Mouse (Mus musculus): ENCODE data around the gene Pyroxd2.
"Not testable (repeated sequence)": the region's sequence is repeated elsewhere in the genome, so short reads cannot be mapped to it uniquely, and the experiment has no call there.

Pyroxd2 gene

DNA sequence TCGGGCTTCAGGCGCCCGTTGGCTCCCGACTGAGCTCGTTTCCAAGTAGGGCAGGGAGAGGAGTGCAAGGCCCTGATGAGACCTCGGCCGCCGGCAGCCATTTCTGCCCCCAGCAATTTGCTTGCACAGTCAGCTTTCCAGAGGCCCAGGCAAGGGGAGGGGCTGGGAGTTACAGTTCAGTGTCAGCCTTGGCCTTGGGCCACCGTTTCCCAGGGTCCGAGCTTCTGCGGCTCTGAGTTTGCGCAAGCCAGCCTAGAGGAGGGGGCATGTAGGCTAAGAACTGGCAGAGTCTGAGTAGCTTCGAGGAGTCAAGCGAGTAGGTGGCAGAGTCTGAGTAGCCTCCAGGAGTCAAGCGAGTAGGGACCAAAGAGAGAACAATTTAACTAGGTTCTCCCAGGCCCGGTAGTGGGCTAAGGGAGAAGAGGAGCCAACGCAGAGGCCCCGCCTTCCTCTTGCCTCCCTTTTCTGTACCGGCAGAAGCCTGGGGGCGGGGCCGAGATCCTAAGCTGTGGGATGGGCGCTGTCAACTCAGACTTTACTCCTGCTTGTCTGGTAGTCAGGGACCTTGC, at the start of gene Pyroxd2:
Gene Pyroxd2 (minus strand): TSS at position 413 of the 569 bp plus-strand sequence.
- peak; percentile 93 for DNase-seq (ENCODE audit: low spot score)

DNA sequence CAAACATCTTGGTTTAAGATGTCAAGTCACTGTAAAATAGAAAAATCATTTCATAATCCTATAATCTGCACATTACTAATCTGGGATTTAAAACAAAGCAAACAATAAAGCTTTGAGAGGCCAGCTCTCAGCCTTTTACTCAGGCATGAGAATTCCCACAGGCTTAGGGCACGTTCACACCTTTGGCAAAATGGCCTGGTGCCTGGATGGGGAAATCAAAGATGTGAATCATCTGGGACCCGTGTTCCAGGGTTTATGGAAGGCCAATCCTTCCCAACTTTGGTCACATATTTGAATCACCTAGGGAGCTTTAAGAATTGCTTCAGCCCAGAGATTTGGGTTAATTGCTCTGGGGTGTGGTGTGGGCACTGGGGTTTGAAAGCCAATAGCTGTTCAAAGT, 45.3 kb upstream of the Pyroxd2 start:
- peak; percentile 27 for DNase-seq (ENCODE audit: low spot score)

DNA sequence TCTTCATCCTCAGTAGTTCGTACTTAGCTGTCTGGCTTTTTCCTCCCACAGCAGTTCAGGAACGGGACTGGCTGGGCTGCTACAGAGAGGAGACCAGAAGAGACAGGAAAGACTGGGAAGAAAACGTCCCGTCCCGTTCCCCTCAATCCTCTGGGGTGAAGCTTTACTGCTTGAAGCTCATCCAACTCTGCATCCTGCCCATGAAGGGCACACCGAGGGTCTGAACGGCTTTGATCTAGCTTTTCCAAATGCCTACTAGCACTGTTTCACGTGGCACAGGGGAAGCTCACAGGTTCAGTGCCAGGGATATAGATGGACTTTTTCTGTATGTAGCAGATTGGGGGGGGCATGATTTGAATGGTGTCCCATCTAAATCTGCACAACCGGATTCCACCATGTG, 43.2 kb upstream of the Pyroxd2 start:
- peak; percentile 40 for DNase-seq (ENCODE audit: low spot score)

DNA sequence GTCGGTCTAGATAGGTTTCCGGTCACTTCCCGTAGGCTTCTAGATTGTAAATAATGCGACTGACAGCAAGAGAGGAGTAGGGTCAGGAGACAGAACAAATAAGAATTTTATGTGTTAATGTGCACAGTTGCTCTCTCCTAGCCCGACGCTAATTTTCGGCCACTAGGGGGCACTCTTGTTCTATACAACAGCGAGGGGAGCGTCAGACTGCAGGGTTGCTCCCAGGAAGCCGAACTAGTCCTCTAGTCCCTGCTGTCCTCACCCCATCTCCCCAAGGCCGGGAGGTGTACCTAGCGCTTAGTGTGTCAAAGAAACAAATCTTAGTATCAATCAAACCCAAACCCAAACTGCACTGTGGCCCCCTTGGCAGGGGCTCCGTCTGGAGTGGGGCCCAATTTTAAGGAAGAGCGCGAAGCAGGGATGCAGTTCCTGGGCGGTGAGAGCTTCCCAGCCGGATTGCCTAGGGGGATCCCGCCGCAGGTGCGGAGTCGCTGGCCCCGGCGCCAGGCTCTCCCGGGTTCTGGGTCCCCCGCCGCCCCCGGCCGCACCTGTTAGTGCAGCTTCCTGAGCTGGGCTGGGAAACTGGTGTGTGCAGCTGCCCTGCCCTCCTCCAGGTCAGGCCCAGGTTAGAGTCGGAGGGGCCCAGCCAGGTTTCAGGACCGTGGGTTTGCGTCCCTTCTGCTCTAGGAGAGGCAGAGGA, 42.5 kb upstream of the Pyroxd2 start:
- peak; percentile 95 for DNase-seq (ENCODE audit: low spot score)

DNA sequence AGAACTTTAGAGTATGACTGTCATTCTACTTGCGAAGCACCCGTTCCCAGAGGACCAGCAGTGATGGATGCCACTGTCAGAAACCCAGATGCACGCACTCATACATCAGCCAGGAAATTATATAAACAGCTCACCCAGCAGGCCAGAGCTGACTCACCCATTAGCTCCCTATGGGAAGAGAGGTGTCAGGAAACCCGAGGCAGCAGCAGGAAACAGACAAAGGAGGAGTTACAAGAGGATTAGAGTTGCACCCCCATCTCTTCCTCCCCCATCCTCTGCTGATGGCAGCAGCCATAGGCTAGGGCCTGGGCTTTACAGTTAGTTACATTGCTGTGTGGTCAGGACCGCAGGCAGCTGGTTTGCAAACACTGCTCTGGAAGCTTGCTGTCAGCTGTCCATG, 35.7 kb upstream of the Pyroxd2 start:
- DNase-seq (ENCODE audit: low spot score), result no peak

DNA sequence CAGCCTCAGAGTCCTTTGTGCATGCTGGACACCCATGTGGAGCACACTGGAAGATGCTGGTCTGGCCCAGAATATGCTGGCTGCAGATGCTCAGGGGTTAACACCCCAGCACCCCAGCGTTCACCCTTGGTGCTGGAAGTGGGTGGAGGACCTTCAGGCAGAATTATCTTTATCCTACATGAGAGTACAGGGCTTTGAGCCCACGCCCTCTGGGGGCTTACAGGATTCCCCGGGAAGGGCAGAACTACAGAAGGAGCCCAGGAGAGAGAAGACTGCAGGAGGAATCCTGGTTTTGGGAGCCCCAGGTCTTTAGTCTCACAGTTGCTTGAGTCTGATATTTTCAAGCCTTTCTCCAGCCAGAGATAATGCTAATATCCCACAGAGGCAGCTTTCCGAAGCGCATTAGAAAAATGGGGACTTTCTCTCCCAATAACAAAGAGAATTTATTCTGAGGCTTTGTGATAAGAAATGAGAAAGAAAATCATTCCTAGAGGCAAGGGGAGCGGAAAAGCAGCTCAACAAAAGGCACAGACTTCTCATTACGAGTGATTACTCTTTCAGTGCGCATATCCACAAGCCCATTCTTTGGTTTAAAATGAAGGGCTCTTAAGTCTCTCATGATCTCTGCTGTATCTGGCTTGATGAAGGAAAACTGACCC, 33.1 kb upstream of the Pyroxd2 start:
- DNase-seq (ENCODE audit: low spot score), result no peak

DNA sequence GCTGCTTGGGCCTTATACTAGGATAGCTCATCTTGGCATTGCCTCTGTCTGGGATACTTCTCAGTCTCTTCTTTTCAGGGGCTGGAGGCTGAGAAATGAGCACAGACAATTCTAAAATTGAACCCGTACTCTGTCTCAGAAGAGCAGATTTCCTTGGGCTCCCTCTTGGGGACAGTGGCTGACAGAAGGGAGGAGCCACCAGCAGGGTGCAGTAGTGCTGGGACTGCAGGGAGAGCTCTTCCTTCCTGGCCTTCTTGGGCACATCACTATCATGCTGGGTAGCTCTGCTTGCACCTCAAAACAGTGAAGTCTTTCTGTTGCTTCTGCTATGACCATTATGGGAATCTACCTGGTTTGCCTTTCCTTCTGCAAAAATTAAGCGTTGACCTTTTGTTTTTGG, 32.6 kb upstream of the Pyroxd2 start:
- no peak for DNase-seq (ENCODE audit: low spot score)

DNA sequence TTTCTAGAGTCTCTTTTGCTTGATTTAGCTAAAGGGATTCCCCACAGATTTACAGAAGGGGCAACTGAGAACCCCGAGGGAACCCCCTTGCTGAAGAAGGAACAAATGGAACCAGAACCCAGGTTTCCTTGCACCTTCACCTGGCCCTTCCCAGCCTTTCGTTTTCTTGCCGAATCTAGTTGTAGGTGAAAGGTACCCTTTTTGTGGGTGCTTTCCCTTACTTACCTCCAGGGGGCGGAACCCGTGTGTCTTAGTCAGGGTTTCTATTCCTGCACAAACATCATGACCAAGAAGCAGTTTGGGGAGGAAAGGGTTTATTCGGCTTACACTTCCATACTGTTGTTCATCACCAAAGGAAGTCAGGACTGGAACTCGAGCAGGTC, 27.6 kb upstream of the Pyroxd2 start:
- not testable (repeated sequence) for DNase-seq (ENCODE audit: low spot score)

DNA sequence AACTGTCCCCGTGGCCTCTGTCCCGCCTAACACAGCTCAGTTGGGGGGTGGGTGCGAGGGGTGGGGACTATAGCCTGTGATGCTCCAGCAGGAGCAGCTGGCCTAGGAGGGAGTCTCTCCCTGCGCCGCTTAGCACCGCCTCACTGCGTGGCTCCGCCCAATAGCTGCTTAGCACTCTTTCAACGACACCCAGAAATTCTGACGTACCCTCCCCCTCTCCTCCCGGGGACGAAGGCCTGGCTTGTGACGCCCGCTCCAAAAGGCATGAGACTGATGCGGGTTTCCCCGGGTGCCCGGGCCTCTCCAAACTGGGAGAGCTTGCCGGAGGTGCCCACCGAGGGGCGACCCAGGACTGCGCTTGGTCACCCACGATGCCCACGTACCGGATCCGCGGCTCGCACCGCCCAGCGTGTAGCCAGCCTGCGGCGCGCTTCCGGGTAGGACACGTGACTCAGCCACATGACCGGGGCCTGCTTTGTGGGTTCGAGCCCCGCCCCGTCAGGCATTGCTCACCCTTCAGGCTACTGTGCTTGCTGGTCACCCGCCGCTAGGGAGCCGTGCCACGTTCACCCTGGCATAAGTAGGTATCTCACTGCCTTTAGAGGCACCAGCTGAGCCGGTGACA, 27.1 kb upstream of the Pyroxd2 start, which contains the start of gene Hps1:
Gene Hps1 (minus strand): TSS at position 448 of the 625 bp plus-strand sequence.
- peak; percentile 89 for DNase-seq (ENCODE audit: low spot score)

DNA sequence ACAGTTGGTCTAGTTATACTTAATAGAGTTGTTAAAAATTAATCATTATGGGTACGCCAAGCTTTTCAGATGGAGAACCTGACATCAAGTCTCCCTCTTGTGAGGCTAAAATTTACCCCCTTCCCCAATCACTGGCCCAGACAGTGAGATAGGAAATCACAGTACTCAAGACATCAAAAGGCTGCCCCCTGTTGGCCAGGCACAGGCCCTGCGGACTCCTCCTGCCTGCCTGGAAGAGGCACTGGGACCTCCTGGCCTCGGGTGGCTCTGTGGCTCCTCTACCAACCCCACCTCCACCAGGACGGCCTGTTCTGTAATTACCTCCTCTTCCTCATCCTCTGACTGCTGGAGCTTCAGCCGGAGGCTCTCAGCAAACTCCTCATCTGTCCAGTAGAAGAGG, 25.2 kb upstream of the Pyroxd2 start:
- DNase-seq (ENCODE audit: low spot score), result peak; percentile 72

DNA sequence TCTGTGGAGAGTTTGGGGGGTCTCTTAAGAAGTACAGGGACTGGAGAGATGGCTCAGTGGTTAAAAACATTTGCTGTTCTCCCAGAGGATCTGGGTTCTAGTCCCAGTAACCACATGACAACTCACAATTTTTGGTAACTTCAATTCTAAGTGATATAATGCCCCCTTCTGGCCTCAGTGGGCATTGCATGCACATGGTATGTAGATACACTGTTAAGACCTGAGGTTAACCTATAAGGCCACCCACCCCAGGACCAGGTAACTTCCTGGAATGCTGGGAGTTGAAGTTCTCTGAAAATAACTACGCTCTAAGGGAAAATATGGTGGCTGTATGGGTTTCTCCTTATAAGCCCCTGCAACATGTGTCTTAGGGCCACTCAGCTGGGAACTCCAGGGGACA, 24.2 kb upstream of the Pyroxd2 start:
- peak; percentile 58 for DNase-seq (ENCODE audit: low spot score)

DNA sequence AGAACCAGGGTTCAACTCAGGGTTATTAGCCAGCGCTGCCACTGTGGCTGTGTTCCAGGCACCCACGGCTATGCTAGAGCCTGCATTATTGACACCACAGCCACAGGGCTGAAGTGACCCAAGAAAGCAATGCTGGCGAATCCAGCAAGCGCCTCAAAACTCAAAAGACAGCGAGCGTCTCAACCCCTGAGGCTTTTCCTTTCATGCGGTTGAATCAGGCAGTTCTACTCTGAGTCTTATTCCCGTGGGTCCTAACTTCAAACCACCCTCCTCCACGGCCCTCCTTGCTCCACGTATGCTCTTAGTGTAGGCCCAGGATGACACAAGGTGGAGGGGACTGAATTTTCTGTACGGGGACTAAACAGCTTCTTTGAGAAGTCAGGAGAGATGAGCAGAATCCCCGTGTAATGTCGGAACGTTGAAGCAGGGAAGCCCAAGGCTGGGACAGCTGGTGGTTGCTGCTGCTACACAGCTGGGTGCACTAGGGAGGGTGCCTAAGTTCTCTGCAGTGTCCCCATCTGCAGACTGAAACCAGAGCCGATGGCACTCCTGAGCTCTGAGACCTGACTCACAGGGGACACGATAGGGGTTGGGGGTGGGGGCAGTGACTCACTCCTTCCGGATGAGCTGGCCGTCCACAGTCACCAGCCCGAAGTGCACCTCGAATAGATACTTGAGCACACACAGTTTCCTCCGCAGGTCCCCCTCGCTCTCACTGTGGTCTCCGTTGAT, 17.7 kb upstream of the Pyroxd2 start:
- no peak for DNase-seq (ENCODE audit: low spot score)

DNA sequence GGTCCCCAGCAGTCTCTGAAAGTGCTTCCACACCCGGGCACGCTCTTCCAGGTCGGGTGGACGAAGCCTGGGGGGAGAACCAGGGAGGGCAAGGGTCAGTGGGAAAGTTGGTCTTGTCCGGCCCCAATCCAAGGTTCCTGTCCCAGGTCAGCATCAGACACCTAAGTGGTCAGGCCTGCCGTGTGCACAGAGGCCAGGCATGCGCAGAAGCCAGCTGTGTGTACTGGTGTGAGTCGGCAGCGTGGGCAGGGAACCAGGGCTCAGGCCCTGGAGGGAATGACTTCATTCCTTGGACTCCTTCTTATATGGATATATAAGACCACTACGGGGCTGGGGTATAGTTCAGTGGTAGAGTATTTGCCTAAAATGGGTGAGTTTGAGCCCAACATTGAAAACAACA, 17.1 kb upstream of the Pyroxd2 start:
- no peak for DNase-seq (ENCODE audit: low spot score)

DNA sequence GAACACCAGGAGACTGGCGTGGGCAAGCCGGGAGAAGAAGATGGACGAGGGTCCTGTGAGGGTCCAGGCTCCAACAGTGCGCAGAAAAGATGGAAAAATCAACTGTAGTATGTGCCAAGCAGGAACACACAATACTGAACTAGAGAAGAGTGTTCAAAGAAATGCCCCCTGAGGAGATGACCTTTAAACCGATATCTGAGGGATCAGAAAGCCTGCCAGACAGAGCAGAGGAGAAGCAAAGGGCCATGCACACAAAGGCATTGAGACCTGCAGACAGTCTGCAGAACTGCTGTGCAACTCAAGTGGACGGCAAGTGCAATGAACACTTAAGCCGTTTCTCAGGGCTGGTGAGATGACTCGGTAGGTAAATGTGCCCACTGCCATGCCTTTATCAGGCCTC, 14.8 kb upstream of the Pyroxd2 start:
- DNase-seq (ENCODE audit: low spot score), result no peak

DNA sequence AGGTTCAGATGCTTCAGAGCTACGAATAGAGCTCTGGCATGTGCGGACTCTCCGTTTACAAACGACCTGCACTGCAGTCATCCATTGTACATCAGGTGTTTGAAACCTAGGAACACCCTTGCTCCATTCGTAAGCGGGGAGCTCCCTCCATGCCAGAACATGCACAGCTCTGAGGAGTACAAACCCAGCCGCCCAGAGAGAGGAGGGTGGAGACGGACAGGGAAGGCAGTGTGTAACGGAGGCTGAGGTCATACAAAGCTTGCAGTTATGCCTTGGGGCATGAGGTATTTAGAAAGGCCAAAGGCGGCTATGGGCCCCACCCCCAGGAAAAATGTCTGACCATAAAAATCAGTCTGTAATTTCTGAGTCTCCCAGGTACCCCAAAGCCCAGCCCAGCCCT, 11.8 kb upstream of the Pyroxd2 start:
- DNase-seq (ENCODE audit: low spot score), result no peak

DNA sequence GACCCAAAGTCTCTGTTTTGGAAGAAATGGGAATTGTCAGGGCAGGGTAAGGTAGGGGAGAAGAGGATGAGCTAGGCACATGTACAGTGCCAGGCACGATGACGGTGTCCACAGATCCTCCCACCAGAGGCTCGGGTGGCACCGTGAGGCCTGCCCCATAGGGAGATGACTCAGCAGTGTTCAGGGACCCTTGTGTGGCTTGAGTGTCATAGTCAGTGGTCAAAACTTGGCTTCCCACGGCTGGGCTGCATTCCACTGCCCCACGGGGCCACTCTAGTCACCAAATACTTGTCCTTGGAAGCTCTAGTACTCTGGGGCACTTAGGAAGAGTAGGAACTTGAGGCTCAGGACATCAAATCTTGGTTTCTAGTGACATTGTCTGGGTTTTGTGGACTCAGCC, 4.1 kb upstream of the Pyroxd2 start:
- DNase-seq (ENCODE audit: low spot score), result no peak

DNA sequence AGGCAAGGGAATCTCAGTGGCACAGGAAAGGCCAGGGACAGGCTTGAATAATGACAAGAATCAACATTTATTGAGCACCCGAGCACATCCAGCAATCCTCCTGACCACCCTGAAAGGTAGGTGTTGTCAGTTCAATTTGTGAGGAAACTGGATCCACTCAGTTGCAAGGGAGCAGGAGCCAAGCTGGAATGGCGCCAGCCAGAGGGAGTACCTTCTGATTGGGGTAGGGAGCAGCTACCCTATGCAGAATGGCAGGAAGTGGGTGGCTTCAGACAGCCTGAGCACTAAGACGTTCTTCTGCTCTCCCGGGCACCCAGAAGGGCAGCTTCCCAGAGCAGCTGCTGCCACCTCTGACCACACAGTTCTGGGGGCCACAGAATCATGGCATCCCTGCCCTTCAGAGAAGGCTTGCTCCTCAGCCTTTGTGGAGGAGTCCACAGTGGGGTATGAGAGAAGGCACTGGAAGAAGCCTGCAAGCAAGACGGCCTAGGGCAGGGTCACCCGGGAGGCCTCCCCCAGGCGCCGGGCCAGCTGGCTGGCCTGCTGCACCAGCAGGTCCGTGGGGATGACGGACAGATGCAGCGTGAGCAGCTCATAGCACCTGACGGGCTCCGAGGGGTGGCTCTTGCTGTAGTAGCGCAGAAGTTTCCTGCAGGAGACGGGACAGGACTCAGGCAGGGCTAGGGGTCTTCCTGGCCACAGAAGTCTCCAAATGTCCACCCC, 2.7 kb upstream of the Pyroxd2 start:
- DNase-seq (ENCODE audit: low spot score), result peak; percentile 70

DNA sequence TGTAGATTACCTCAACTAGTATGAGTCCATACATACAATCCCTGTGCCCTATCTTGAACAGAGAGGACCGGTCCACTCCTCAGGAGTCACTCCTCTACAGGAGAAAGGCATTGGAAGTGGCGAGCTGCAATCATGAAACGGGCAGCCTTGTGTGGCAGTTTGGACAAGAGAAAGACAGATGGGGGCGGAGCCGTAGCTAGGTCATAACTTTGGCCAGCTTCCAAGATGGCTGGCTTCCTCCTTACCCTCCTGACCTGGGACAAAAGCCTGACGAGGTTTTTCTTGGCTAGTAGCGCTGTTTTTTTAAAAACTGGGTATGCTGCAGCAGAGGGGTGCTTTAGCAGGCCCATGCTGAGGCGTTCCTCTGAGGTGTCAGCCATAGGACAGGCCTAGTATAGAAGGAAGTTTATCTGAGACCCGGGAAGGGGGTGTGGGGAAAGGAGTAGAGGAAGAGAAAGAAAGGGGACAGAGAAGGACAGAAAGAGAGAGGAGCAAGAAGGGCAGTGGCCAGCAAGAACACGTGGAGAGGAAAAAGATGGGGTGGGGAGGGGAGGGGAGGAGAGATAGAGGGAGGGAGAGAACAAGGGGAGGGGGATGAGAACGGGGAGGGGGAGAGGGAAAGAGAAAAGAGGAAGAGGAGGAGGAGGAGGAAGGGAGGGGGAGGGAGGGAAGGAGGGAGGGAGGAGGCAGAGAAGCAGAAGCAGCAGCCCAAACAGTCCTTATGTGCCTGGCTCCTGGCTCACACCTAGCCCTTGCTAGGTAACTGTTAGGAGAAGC, 754 bp upstream of the Pyroxd2 start:
- peak; percentile 85 for DNase-seq (ENCODE audit: low spot score)

DNA sequence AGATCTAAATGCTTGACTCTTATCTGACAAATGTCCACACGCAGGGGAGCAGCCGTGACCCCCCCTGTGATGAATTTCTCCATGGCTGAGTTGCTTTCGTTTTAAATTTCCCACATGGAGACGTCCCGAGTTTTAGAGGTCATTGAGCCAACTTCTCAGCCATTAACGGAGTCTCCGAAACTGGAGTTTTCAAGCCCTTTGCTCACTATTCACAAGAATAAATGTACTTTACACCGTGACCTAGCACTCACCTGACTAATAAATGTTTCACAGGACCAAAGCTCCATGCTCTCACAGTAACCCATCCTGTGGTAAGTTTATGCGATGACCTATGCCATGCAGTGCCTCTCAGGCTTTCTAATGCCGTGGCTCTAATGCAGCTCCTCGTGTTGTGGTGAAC, 2.4 kb downstream of the Pyroxd2 start:
- DNase-seq (ENCODE audit: low spot score), result no peak

DNA sequence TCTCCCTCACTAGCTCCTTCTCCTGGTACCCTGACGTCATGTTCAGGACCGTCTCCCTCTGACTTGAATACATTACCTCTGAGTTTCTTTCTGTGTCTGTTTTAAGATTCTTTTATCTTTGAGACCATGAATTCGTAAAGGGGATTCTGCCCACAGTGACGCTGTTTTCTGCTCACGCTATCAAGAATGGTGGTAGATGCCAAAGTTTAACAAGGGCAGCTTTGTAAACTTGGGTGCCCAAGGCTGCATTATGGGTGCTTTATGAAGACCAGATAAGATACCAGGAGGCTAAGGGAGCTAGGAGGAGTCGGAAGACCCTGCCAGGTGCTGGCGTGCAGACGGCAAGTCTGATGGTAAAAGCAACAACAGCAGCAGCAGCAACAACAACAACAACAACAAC, 5.9 kb downstream of the Pyroxd2 start:
- DNase-seq (ENCODE audit: low spot score), result no peak

DNA sequence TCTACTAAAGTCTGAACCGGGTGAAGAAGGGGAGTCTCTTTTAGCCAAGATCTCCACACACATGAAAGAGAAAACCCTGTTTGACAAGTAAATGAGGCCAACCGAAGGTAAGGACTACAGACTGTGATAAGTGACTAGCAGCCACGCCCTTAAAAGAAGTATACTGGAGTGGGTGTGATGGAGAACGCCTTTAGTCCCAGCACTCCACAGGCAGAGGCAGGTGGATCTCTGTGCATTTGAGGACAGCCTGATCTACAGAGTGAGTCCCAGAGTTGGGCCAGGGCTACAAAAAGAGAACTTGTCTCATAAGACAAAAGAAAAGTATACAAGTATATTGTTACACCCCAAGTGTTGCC, 6.7 kb downstream of the Pyroxd2 start:
- DNase-seq (ENCODE audit: low spot score), result no peak
